Mouse (Mus musculus) urinary bladder, postnatal 10 days (tissue): ENCODE results near the gene Gm42688.
"Not testable (repeated sequence)": the region's sequence is repeated elsewhere in the genome, so short reads cannot be mapped to it uniquely, and the experiment has no call there.

ENCODE experiments used
- DNase-seq: peaks from one replicate; pipeline ENCODE4 v3.0.0; 2022; ENCODE audit warnings: low spot score

Gene Gm42688

GRCm38 (mm10) chr6:83141636-83142035 is 40.2 kb downstream of the Gm42688 start:
- no peak for DNase-seq

GRCm38 (mm10) chr6:83142211-83142731 is 40.9 kb downstream of the Gm42688 start:
- no peak for DNase-seq

- DNase-seq = no peak
Measured at GRCm38 (mm10) chr6:83142886-83143285, 41.5 kb downstream of the Gm42688 start.

GRCm38 (mm10) chr6:83145209-83145608 is 43.8 kb downstream of the Gm42688 start:
- no peak for DNase-seq

GRCm38 (mm10) chr6:83145805-83146204 is 44.4 kb downstream of the Gm42688 start:
- no peak for DNase-seq

GRCm38 (mm10) chr6:83147280-83147679 is 45.9 kb downstream of the Gm42688 start:
- no peak for DNase-seq

- no peak for DNase-seq
Measured at GRCm38 (mm10) chr6:83151721-83152120, 50.3 kb downstream of the Gm42688 start.

GRCm38 (mm10) chr6:83153038-83153437 is 51.6 kb downstream of the Gm42688 start:
- no peak for DNase-seq

- DNase-seq = no peak
Measured at GRCm38 (mm10) chr6:83153485-83153884, 52.1 kb downstream of the Gm42688 start.

GRCm38 (mm10) chr6:83155552-83156238 is 54.3 kb downstream of the Gm42688 start:
- DNase-seq = no peak

GRCm38 (mm10) chr6:83156259-83156684 is 54.9 kb downstream of the Gm42688 start, which contains the start of the genes Wdr54 and 1700003E16Rik:
Wdr54 (minus strand) TSS chr6:83156397.
1700003E16Rik (plus strand) TSS chr6:83156404.
- no peak for DNase-seq

GRCm38 (mm10) chr6:83159456-83159855 is 58.0 kb downstream of the Gm42688 start:
- DNase-seq = not testable (repeated sequence)
